Mouse (Mus musculus) embryonic fibroblast, embryonic 13.5 days (primary cell): ENCODE measurements at regions not wholly inside any gene's neighbourhood (a gene's known extent, or its start where the extent isn't known, plus 50 kb on each side); places are given as distances from the start of the nearest gene placed in this dataset.

Source experiments
- CTCF ChIP-seq: IDR thresholded peaks from 2 replicates; pipeline ENCODE4 v1.5.1; 2011; ENCODE audit warnings: mild to moderate bottlenecking, control low read depth, low read length, moderate library complexity, borderline replicate concordance; ENCODE audit not compliant: insufficient read depth
- POLR2A ChIP-seq: IDR thresholded peaks from 2 replicates; pipeline ENCODE4 v1.6.1; 2011; ENCODE audit warnings: low read depth, mild to moderate bottlenecking, control low read depth, low read length, moderate library complexity

- TF ChIP-seq CTCF = no peak
- TF ChIP-seq POLR2A = no peak
Measured at GRCm38 (mm10) chr2:123311554-123312276, 546.7 kb downstream of the Sqor start.
